ENCODE assay signal across 24 mouse cellular contexts in genomic region chr7:132763351-132763750, GRCm38 (mm10). TPM values are rescaled to one million over a fixed set of nuclear protein-coding genes. Genes with fewer than 3 reads are reported as not detected.
DNase-seq lines count a peak whose midpoint lies in the region; ATAC-seq and TF ChIP-seq lines count a peak whose summit lies in the region.
"Had no signal": no experiment of that assay in that cellular context is flagged by ENCODE, and none has a peak within 500 bp of the region (broad histone marks: within the 10 kb centered on the region; RNA-seq: fewer than 3 reads in every experiment).

No protein-coding gene starts in this region.

- no peak overlapping the region for H3K9ac ChIP-seq in liver, embryonic 15.5 days
- H3K9ac ChIP-seq: embryonic facial prominence, embryonic 15.5 days; limb, embryonic 13.5 days; lung, embryonic 14.5 days; neural tube, embryonic 15.5 days; stomach, embryonic 15.5 days had no signal

- no peaks in the 10 kb centered on the region for H3K9me3 ChIP-seq in liver, embryonic 15.5 days (replicated peaks)
- H3K9me3 ChIP-seq: embryonic facial prominence, embryonic 15.5 days; forebrain, embryonic 10.5 days; heart, embryonic 10.5 days; limb, embryonic 13.5 days; neural tube, embryonic 15.5 days; stomach, embryonic 15.5 days had no signal

- no peak overlapping the region for H3K4me2 ChIP-seq in liver, embryonic 15.5 days
- H3K4me2 ChIP-seq: embryonic facial prominence, embryonic 15.5 days; limb, embryonic 13.5 days; lung, embryonic 14.5 days; neural tube, embryonic 15.5 days; stomach, embryonic 15.5 days had no signal

- ATAC-seq in liver, embryonic 15.5 days (ENCODE audit: insufficient read depth), result no peak
- ATAC-seq: midbrain, embryonic 16.5 days; Patski had no signal

- H3K27me3 ChIP-seq in cerebellum, adult 2 months (ENCODE audit: control insufficient read depth, insufficient read depth, low read length), result no peaks in the 10 kb centered on the region
- H3K27me3 ChIP-seq in liver, embryonic 15.5 days, result no peaks in the 10 kb centered on the region
- H3K27me3 ChIP-seq: embryonic facial prominence, embryonic 15.5 days; limb, embryonic 13.5 days; neural tube, embryonic 15.5 days; Patski; stomach, embryonic 15.5 days had no signal

- H3K36me3 ChIP-seq in liver, embryonic 15.5 days (replicated peaks), result peaks cover 91% of the 10 kb centered on the region
- H3K36me3 ChIP-seq: stomach, embryonic 15.5 days had no signal

- WGBS in cerebellum, adult 2 months, result 88% methylated on average over 6 of the region's 6 CpGs
- WGBS in liver, embryonic 15.5 days (ENCODE audit: insufficient replicate concordance), result 85% methylated on average over 6 of the region's 6 CpGs

- no peak for TF ChIP-seq POLR2A in cerebellum, adult 2 months (IDR thresholded peaks at IDR 0.05; ENCODE audit: borderline replicate concordance, insufficient read depth, low read length)

- H3K4me3 ChIP-seq in cerebellum, adult 2 months (replicated peaks; ENCODE audit: insufficient read depth, low read depth, low read length), result no peak overlapping the region
- no peak overlapping the region for H3K4me3 ChIP-seq in layer of hippocampus, adult 2 months
- no peak overlapping the region for H3K4me3 ChIP-seq in liver, embryonic 15.5 days (replicated peaks)
- H3K4me3 ChIP-seq: embryonic facial prominence, embryonic 15.5 days; forebrain, embryonic 10.5 days; heart, embryonic 10.5 days; limb, embryonic 13.5 days; neural tube, embryonic 15.5 days; stomach, embryonic 15.5 days had no signal

- H3K4me1 ChIP-seq in cerebellum, adult 2 months (ENCODE audit: control insufficient read depth, insufficient read depth, low read length), result peaks cover 40% of the 10 kb centered on the region
- peaks cover 70% of the 10 kb centered on the region for H3K4me1 ChIP-seq in liver, embryonic 15.5 days (replicated peaks)

- intact Hi-C loops in left cerebral cortex, postnatal 36 days (cut with DNase I), result loop anchor here (5.0 kb wide), 1 partner anchor 34 kb away; no protein-coding TSS in a partner anchor

- no peak for DNase-seq in cerebellum, adult 2 months
- DNase-seq in cerebellum, postnatal 36 days, result no peak
- DNase-seq in layer of hippocampus, adult 2 months (ENCODE audit: low spot score in 2 of 2), result peak in 1 of 2 experiments; percentile 52
- no peak for DNase-seq in layer of hippocampus, postnatal 10 days (ENCODE audit: low spot score in 2 of 2)
- no peak for DNase-seq in liver
- peak; percentile 62 to 71 for DNase-seq in left cerebral cortex, postnatal 36 days (ENCODE audit: low spot score in 2 of 2)
- no peak for DNase-seq in thymus, adult 18-20 months
- DNase-seq: adrenal gland, adult 8-10 months; cerebellum, adult 11 months; cerebellum, postnatal 14 days; kidney, adult 9 months; kidney, postnatal 25 days; lung, embryonic 14.5 days; lung, postnatal 4 days; spleen, adult 18-20 months had no signal

- TF ChIP-seq CTCF in cerebellum, adult 2 months (IDR thresholded peaks at IDR 0.05; ENCODE audit: borderline replicate concordance, insufficient read depth, low read depth, low read length), result no peak
- no peak for TF ChIP-seq CTCF in layer of hippocampus, adult 2 months (conservative IDR thresholded peaks at IDR 0.05)

- peak overlapping the region; percentile 15; the same call in 1 of the 2 replicates for H3K27ac ChIP-seq in cerebellum, adult 2 months (ENCODE audit: insufficient read depth, low read length)
- H3K27ac ChIP-seq in layer of hippocampus, adult 2 months, result peak overlapping the region; percentile 72
- peak overlapping the region; percentile 45 for H3K27ac ChIP-seq in liver, embryonic 15.5 days (replicated peaks)
- H3K27ac ChIP-seq: embryonic facial prominence, embryonic 15.5 days; forebrain, embryonic 10.5 days; heart, embryonic 10.5 days; limb, embryonic 13.5 days; neural tube, embryonic 15.5 days; stomach, embryonic 15.5 days had no signal

RNA-seq across cellular contexts. Expression of gene Fam53b, which starts 50.3 kb away (rescaled TPM):
- 37.3 and 37.8 TPM in 2 replicates for polyA plus RNA-seq in cerebellum, adult 2 months (2012; rRNA removed)
- 10 to 100 TPM; 42.3 to 54.8 TPM for total RNA-seq in layer of hippocampus, adult 2 months (2021)
- 10 to 100 TPM; 17.1 to 17.2 TPM for total RNA-seq in layer of hippocampus, postnatal 10 days (2021)
- 25.5 and 28.0 TPM in 2 replicates for polyA plus RNA-seq in liver, embryonic 15.5 days (2015; fragmentation: Nextera tagmentation; extraction: Ambion mirVana)
- total RNA-seq in left cerebral cortex, postnatal 36 days (2021), result 10 to 100 TPM; 50.9 to 61.0 TPM

Comparison
In these comparisons a context has a peak if more than half of its experiments do, and no peak if none do; other contexts are left out.
1. DNase-seq: peak in left cerebral cortex, postnatal 36 days (2 of 2); none in cerebellum, adult 2 months (0 of 2), cerebellum, postnatal 36 days (0 of 2), layer of hippocampus, postnatal 10 days (0 of 2), liver (single experiment) and thymus, adult 18-20 months (0 of 2).
2. H3K27ac ChIP-seq: peak in every context shown above with its lines; median percentile 72 in layer of hippocampus, adult 2 months; 45 in liver, embryonic 15.5 days; 15 in cerebellum, adult 2 months.